Mouse (Mus musculus): ENCODE measurements around the gene Pfdn4. TPM values are rescaled to one million over a fixed set of nuclear protein-coding genes. Genes with fewer than 3 reads are reported as not detected.

The Pfdn4 gene
- polyA plus RNA-seq (2012; ENCODE audit: low replicate concordance): 4.7 and 6.3 TPM in 2 replicates

GRCm38 (mm10) chr2:170496154-170496930 lies at the start of gene Pfdn4:
Gene Pfdn4, plus strand, starts transcription at chr2:170496428.

DNA sequence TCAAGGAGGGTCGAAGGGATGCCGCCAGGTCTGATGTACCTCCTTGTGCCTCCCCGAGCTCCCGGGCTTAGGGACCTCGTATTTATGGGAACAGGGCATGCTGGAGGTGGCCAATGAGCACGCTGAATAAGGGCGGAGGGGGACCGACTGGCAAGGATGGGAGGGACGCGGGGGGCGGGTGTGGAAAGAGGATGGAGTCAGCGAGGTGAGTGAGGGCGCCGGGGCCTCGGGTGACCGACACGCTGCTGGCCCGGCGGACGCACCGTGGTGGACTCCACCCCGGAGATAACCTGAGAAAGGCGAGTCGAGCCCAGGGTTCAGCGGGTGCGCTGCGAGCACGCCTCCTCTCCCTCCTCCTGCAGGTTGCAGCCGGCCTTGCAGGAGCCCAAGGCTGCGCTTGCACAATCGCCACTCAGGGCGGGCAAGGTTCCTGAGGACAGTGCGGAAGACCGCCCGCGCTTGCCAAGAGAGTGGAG lies 901 bp downstream of the Pfdn4 start, which contains the start of gene Cyp24a1:
Gene Cyp24a1 (minus strand): TSS at position 55 of the 476 bp plus-strand sequence.

Other genes starting within 250 kb of the Pfdn4 start
- gene Bcas1, start 68.6 kb upstream of the Pfdn4 start, polyA plus RNA-seq (2012; ENCODE audit: low replicate concordance): 0.68 TPM in 1 of 2 replicates, not detected in the other
- not detected in 2 replicates for gene Cyp24a1, start 717 bp downstream of the Pfdn4 start, polyA plus RNA-seq (2012; ENCODE audit: low replicate concordance)
- gene 4930470P17Rik, start 105.6 kb downstream of the Pfdn4 start, polyA plus RNA-seq (2012; ENCODE audit: low replicate concordance): not detected in 2 replicates
- gene Dok5, start 235.4 kb downstream of the Pfdn4 start, polyA plus RNA-seq (2012; ENCODE audit: low replicate concordance): 0.16 TPM in 1 of 2 replicates, not detected in the other

All from leukemia stem cell, adult 10-12 weeks (primary cell).